Mouse (Mus musculus) ovary, adult 10 weeks (tissue): ENCODE data around the gene Gm8297. TPM values are rescaled to one million over a fixed set of nuclear protein-coding genes. Genes with fewer than 3 reads are reported as not detected.

ENCODE experiments used
- polyA plus RNA-seq: library from polyadenylated mRNA; stranded (reverse); fragments of 350-450 nt; fragmentation: Illumina TruSeq; extraction: RNeasy Lipid Tissue Mini Kit (QIAGEN cat#74804); gene quantifications from one replicate; pipeline ENCODE4 v1.2.3, GENCODE M21; 2014

The Gm8297 gene
- polyA plus RNA-seq, result not detected

DNA sequence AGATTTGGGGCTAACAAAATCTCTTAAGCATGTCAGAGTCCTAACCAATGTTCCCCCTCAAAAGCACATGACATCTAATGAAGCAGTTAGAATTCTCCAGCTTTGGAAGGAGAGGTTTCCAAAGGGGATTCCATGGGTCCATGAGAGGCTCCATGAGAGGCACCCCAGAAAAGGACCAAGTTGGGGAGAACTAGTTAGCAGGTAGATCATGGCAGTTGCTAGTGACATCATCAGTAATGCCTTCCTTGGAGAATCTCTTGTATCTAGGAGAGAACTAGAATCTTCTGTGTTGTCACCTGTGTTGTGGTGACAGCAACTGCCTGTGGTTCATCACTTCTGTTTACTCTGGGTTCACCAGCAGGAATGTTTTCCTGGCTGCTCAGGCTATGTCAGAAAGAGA is at the start of gene Gm8297:
Gm8297 (plus strand) TSS at position 301 of the 400 bp plus-strand sequence.

DNA sequence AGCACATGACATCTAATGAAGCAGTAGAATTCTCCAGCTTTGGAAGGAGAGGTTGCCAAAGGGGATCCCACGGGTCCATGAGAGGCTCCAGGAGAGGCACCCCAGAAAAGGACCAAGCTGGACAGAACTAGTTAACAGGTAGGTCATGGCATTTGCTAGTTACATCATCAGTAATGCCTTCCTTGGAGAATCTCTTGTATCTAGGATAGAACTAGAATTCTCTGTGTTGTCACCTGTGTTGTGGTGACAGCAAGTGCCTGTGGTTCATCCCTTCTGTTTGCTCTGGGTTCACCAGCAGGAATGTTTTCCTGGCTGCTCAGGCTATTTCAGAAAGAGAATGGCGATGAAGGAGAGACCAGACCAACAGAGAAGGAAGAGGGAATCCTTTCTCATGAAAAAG is 31.9 kb downstream of the Gm8297 start, which contains the start of gene Gm3298:
Gm3298 (plus strand) TSS at position 301 of the 400 bp plus-strand sequence.

Other genes starting within 250 kb of the Gm8297 start
- not detected for gene Gm9602, start 207.6 kb upstream of the Gm8297 start, polyA plus RNA-seq
- not detected for gene Gm3269, start 145.8 kb upstream of the Gm8297 start, polyA plus RNA-seq
- gene Gm3264, start 128.4 kb upstream of the Gm8297 start, polyA plus RNA-seq, result not detected
- gene Gm3278, start 91.5 kb upstream of the Gm8297 start, polyA plus RNA-seq, result not detected
- not detected for gene Gm3298, start 32.0 kb downstream of the Gm8297 start, polyA plus RNA-seq
- gene 4930555G01Rik, start 66.7 kb downstream of the Gm8297 start, polyA plus RNA-seq, result not detected
- 0.37 TPM for gene Gm8281, start 87.1 kb downstream of the Gm8297 start, polyA plus RNA-seq
- not detected for gene Gm8279, start 147.6 kb downstream of the Gm8297 start, polyA plus RNA-seq
- not detected for gene Gm3317, start 180.6 kb downstream of the Gm8297 start, polyA plus RNA-seq
- not detected for gene Gm8271, start 201.9 kb downstream of the Gm8297 start, polyA plus RNA-seq